Mouse (Mus musculus): ENCODE measurements around the gene Glt6d1. TPM values are rescaled to one million over a fixed set of nuclear protein-coding genes. Genes with fewer than 3 reads are reported as not detected.
A peak's percentile ranks its signal among the peaks of the same experiment; 100 is the strongest.

Gene Glt6d1
- polyA plus RNA-seq, 1 experiment: not detected

- WGBS: 82% methylated on average over 3 of the region's 3 CpGs
- H3K27ac ChIP-seq (ENCODE audit: insufficient read depth, low read length): no peak overlapping the region
- H3K27me3 ChIP-seq (ENCODE audit: control insufficient read depth, insufficient read depth, low read length): no peaks in the 10 kb centered on the region
- TF ChIP-seq CTCF (IDR thresholded peaks at IDR 0.05; ENCODE audit: borderline replicate concordance, insufficient read depth, low read depth, low read length) (no peak), POLR2A (IDR thresholded peaks at IDR 0.05; ENCODE audit: borderline replicate concordance, insufficient read depth, low read length) (no peak)
- H3K4me1 ChIP-seq (ENCODE audit: control insufficient read depth, insufficient read depth, low read length): no peaks in the 10 kb centered on the region
- no peak for DNase-seq
- H3K4me3 ChIP-seq (replicated peaks; ENCODE audit: insufficient read depth, low read depth, low read length): no peak overlapping the region
Observed at GRCm38 (mm10) chr2:25789092-25789491, 26.6 kb downstream of the Glt6d1 start.

- TF ChIP-seq CTCF (IDR thresholded peaks at IDR 0.05; ENCODE audit: borderline replicate concordance, insufficient read depth, low read depth, low read length) (no peak), POLR2A (IDR thresholded peaks at IDR 0.05; ENCODE audit: borderline replicate concordance, insufficient read depth, low read length) (no peak)
- H3K4me3 ChIP-seq (replicated peaks; ENCODE audit: insufficient read depth, low read depth, low read length): no peak overlapping the region
- no peaks in the 10 kb centered on the region for H3K4me1 ChIP-seq (ENCODE audit: control insufficient read depth, insufficient read depth, low read length)
- 25% methylated on average over 5 of the region's 5 CpGs for WGBS
- DNase-seq: no peak
- H3K27ac ChIP-seq (ENCODE audit: insufficient read depth, low read length): no peak overlapping the region
- no peaks in the 10 kb centered on the region for H3K27me3 ChIP-seq (ENCODE audit: control insufficient read depth, insufficient read depth, low read length)
Observed at GRCm38 (mm10) chr2:25785573-25786322, 29.9 kb downstream of the Glt6d1 start.

DNA sequence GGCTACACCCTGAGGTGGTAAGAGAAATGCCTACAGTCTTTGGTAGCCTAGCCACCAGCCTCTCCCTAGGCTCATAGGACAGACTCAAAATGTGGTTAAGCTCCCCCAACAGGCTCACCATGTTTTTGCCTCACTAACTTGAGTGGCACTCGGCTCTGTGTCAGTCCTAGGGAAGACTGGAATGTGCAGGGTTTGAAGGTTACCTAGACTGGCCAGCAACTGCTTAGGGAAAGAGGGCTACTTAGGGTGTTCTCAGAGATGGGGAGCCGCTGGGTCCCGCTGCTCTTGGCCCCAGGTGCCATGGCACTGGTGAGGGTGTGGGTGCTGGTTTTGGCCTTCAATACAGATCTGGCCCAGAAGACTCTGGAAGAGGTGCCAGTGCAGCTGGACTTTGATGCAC lies 33.7 kb downstream of the Glt6d1 start, which contains the start of gene Gm13539:
TSS of gene Gm13539 (plus strand) at position 301 of the 400 bp plus-strand sequence.
- H3K4me3 ChIP-seq (replicated peaks; ENCODE audit: insufficient read depth, low read depth, low read length): no peak within 1 kb of the TSS
- no peak for TF ChIP-seq POLR2A (IDR thresholded peaks at IDR 0.05; ENCODE audit: borderline replicate concordance, insufficient read depth, low read length)
- TF ChIP-seq CTCF (IDR thresholded peaks at IDR 0.05; ENCODE audit: borderline replicate concordance, insufficient read depth, low read depth, low read length): no peak
- H3K27me3 ChIP-seq (ENCODE audit: control insufficient read depth, insufficient read depth, low read length): no peaks in the 10 kb centered on the region
- WGBS: 92% methylated on average over 3 of the region's 3 CpGs
- DNase-seq: no peak
- no peaks in the 10 kb centered on the region for H3K4me1 ChIP-seq (ENCODE audit: control insufficient read depth, insufficient read depth, low read length)
- H3K27ac ChIP-seq (ENCODE audit: insufficient read depth, low read length): no peak within 1 kb of the TSS

DNA sequence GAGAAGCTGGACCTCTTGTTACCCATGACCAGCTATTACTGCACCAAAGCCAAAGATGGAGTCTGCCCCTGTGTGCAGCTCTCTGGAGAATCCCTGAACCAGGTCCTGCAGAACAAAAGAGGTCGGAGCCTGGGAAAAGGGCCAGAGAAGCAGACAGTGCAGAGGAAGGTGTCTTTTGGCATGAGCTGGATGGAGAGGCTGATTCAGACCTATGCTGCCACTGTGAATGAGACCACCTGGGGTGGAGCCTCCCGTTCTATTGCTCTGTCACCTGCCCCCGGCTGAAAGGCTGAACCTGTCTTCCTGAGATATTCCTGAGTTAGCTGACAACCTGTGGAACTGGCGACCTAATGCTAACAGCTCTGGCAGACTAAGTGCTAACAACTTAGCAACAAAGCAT lies 34.7 kb downstream of the Glt6d1 start:
- H3K27me3 ChIP-seq (ENCODE audit: control insufficient read depth, insufficient read depth, low read length): no peaks in the 10 kb centered on the region
- H3K27ac ChIP-seq (ENCODE audit: insufficient read depth, low read length): no peak overlapping the region
- WGBS: 20% methylated on average over 4 of the region's 4 CpGs
- peak; percentile 47 to 72 for DNase-seq
- peaks cover under 1% of the 10 kb centered on the region; the same call in 1 of the 2 replicates for H3K4me1 ChIP-seq (ENCODE audit: control insufficient read depth, insufficient read depth, low read length)
- TF ChIP-seq POLR2A (IDR thresholded peaks at IDR 0.05; ENCODE audit: borderline replicate concordance, insufficient read depth, low read length): no peak
- no peak for TF ChIP-seq CTCF (IDR thresholded peaks at IDR 0.05; ENCODE audit: borderline replicate concordance, insufficient read depth, low read depth, low read length)
- H3K4me3 ChIP-seq (replicated peaks; ENCODE audit: insufficient read depth, low read depth, low read length): no peak overlapping the region

DNA sequence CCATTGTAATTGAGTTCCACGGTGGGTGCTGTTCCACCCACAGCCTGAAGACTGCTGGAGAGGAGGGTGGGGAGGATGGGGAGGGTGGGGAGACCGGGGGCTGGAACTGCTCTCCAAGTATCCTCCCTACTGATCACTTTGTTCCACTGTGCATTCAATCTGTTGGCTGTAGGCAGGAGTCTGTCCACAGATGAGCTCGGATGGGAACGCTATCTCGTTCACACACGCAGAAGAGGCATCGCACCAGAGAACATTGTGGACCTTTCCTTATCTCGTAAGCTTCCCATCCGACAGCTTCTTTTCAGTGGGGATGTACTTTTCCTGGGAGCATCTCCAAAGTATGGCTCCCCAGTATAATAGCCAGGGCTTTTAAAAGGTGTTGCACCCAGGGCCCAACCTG lies 36.6 kb downstream of the Glt6d1 start:
- TF ChIP-seq POLR2A (IDR thresholded peaks at IDR 0.05; ENCODE audit: borderline replicate concordance, insufficient read depth, low read length) (no peak), CTCF (IDR thresholded peaks at IDR 0.05; ENCODE audit: borderline replicate concordance, insufficient read depth, low read depth, low read length) (no peak)
- 91% methylated on average over 9 of the region's 9 CpGs for whole genome bisulfite sequencing
- DNase-seq: no peak

GRCm38 (mm10) chr2:25776717-25777116 lies 38.9 kb downstream of the Glt6d1 start, which contains the start of gene Lcn11:
Gene Lcn11 (plus strand): TSS chr2:25777017.
- 88% methylated on average over 1 of the region's 1 CpGs for WGBS
- DNase-seq: no peak
- no peak within 1 kb of the TSS for H3K4me3 ChIP-seq (replicated peaks; ENCODE audit: insufficient read depth, low read depth, low read length)
- no peak for TF ChIP-seq POLR2A (IDR thresholded peaks at IDR 0.05; ENCODE audit: borderline replicate concordance, insufficient read depth, low read length)
- TF ChIP-seq CTCF (IDR thresholded peaks at IDR 0.05; ENCODE audit: borderline replicate concordance, insufficient read depth, low read depth, low read length): no peak
- no peaks in the 10 kb centered on the region for H3K27me3 ChIP-seq (ENCODE audit: control insufficient read depth, insufficient read depth, low read length)
- no peak within 1 kb of the TSS for H3K27ac ChIP-seq (ENCODE audit: insufficient read depth, low read length)
- H3K4me1 ChIP-seq (ENCODE audit: control insufficient read depth, insufficient read depth, low read length): peaks cover 4% of the 10 kb centered on the region; the same call in 1 of the 2 replicates

More for the DNA sequence above, 36.6 kb downstream of the Glt6d1 start:
- Histone ChIP-seq H3K4me1 (ENCODE audit: control insufficient read depth, insufficient read depth, low read length) (peaks cover 4% of the 10 kb centered on the region; the same call in 1 of the 2 replicates), H3K27ac (ENCODE audit: insufficient read depth, low read length) (no peak overlapping the region), H3K4me3 (replicated peaks; ENCODE audit: insufficient read depth, low read depth, low read length) (no peak overlapping the region), H3K27me3 (ENCODE audit: control insufficient read depth, insufficient read depth, low read length) (no peaks in the 10 kb centered on the region)

DNA sequence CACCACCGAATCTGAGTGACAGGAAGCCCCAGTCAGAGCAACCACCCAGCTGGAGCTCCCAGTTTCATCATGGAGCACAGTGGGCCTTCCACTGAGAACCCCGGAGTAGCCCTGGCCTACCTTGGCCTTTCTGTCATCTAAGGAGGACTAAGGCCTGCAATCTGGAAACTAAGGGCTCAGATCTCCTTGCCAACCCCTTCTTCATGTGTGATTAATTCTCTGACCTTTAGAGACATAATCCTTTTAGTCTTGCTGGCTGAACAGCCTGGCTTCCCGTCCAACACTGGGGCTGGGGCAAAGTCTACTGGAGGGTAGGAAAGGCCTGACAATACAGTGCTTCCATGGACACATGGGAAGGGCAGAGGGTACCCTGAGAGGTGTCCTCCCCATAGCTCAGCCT lies 39.7 kb downstream of the Glt6d1 start:
- H3K27me3 ChIP-seq (ENCODE audit: control insufficient read depth, insufficient read depth, low read length): no peaks in the 10 kb centered on the region
- no peak overlapping the region for H3K27ac ChIP-seq (ENCODE audit: insufficient read depth, low read length)
- DNase-seq: peak in 1 of 2 experiments; percentile 41
- WGBS: 29% methylated on average over 3 of the region's 3 CpGs
- TF ChIP-seq CTCF (IDR thresholded peaks at IDR 0.05; ENCODE audit: borderline replicate concordance, insufficient read depth, low read depth, low read length) (no peak), POLR2A (IDR thresholded peaks at IDR 0.05; ENCODE audit: borderline replicate concordance, insufficient read depth, low read length) (no peak)
- peaks cover 4% of the 10 kb centered on the region; the same call in 1 of the 2 replicates for H3K4me1 ChIP-seq (ENCODE audit: control insufficient read depth, insufficient read depth, low read length)
- no peak overlapping the region for H3K4me3 ChIP-seq (replicated peaks; ENCODE audit: insufficient read depth, low read depth, low read length)

DNA sequence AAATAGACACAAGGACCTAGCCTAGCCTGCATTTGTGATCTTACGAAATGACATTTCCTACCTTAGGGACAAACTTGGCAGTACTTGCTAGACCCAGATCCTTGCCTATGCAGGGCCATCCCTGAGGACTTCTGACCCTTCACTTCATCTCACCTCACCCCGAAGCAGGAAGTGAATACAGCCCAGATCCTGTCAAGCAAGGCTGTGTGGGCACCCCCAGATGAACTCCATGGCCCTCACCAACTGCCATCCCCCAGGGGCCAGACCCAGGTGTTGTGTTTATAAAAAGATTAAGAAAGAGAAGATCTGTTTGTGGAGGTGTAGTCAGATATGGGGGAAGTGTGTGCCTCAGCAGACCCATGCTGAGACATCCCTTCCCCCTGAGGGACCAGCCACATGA lies 41.0 kb downstream of the Glt6d1 start:
- H3K4me3 ChIP-seq (replicated peaks; ENCODE audit: insufficient read depth, low read depth, low read length): no peak overlapping the region
- no peaks in the 10 kb centered on the region for H3K27me3 ChIP-seq (ENCODE audit: control insufficient read depth, insufficient read depth, low read length)
- H3K27ac ChIP-seq (ENCODE audit: insufficient read depth, low read length): no peak overlapping the region
- TF ChIP-seq POLR2A (IDR thresholded peaks at IDR 0.05; ENCODE audit: borderline replicate concordance, insufficient read depth, low read length) (no peak), CTCF (IDR thresholded peaks at IDR 0.05; ENCODE audit: borderline replicate concordance, insufficient read depth, low read depth, low read length) (no peak)
- WGBS: 88% methylated on average over 2 of the region's 2 CpGs
- no peak for DNase-seq
- H3K4me1 ChIP-seq (ENCODE audit: control insufficient read depth, insufficient read depth, low read length): peaks cover 4% of the 10 kb centered on the region; the same call in 1 of the 2 replicates
